Mouse (Mus musculus): ENCODE results near the gene Gpr26.

Gpr26 gene

GRCm38 (mm10) chr7:131966023-131966915 lies at the start of gene Gpr26:
Gene Gpr26 (plus strand): TSS chr7:131966460.
- no peak for DNase-seq (ENCODE audit: low spot score)

GRCm38 (mm10) chr7:131917384-131917783 lies 48.9 kb upstream of the Gpr26 start:
- no peak for DNase-seq (ENCODE audit: low spot score)

- no peak for DNase-seq (ENCODE audit: low spot score)
Observed at GRCm38 (mm10) chr7:131927288-131928050, 38.8 kb upstream of the Gpr26 start.

GRCm38 (mm10) chr7:131937611-131938010 lies 28.6 kb upstream of the Gpr26 start:
- DNase-seq (ENCODE audit: low spot score) = no peak

GRCm38 (mm10) chr7:131951131-131951530 lies 15.1 kb upstream of the Gpr26 start:
- DNase-seq (ENCODE audit: low spot score) = no peak

- no peak for DNase-seq (ENCODE audit: low spot score)
Observed at GRCm38 (mm10) chr7:131953402-131953801, 12.9 kb upstream of the Gpr26 start.

- no peak for DNase-seq (ENCODE audit: low spot score)
Observed at GRCm38 (mm10) chr7:131958705-131959104, 7.6 kb upstream of the Gpr26 start.

GRCm38 (mm10) chr7:131960551-131960950 lies 5.7 kb upstream of the Gpr26 start:
- peak; percentile 15 for DNase-seq (ENCODE audit: low spot score)

GRCm38 (mm10) chr7:131966916-131967494 lies 745 bp downstream of the Gpr26 start:
- no peak for DNase-seq (ENCODE audit: low spot score)

- DNase-seq (ENCODE audit: low spot score) = no peak
Observed at GRCm38 (mm10) chr7:131970255-131970654, 4.0 kb downstream of the Gpr26 start.

- no peak for DNase-seq (ENCODE audit: low spot score)
Observed at GRCm38 (mm10) chr7:131975867-131976266, 9.6 kb downstream of the Gpr26 start.

GRCm38 (mm10) chr7:131978609-131979008 lies 12.3 kb downstream of the Gpr26 start:
- no peak for DNase-seq (ENCODE audit: low spot score)

- DNase-seq (ENCODE audit: low spot score) = no peak
Observed at GRCm38 (mm10) chr7:131989056-131989455, 22.8 kb downstream of the Gpr26 start.

GRCm38 (mm10) chr7:131992226-131992625 lies 26.0 kb downstream of the Gpr26 start:
- DNase-seq (ENCODE audit: low spot score) = no peak

- DNase-seq (ENCODE audit: low spot score) = no peak
Observed at GRCm38 (mm10) chr7:131992873-131993272, 26.6 kb downstream of the Gpr26 start.

GRCm38 (mm10) chr7:132005996-132006696 lies 39.9 kb downstream of the Gpr26 start:
- DNase-seq (ENCODE audit: low spot score) = no peak

- DNase-seq (ENCODE audit: low spot score) = no peak
Observed at GRCm38 (mm10) chr7:132009002-132009401, 42.7 kb downstream of the Gpr26 start.

GRCm38 (mm10) chr7:132012969-132013679 lies 46.9 kb downstream of the Gpr26 start:
- DNase-seq (ENCODE audit: low spot score) = no peak

- DNase-seq (ENCODE audit: low spot score) = no peak
Observed at GRCm38 (mm10) chr7:132013970-132014369, 47.7 kb downstream of the Gpr26 start.

GRCm38 (mm10) chr7:132015193-132015592 lies 48.9 kb downstream of the Gpr26 start:
- no peak for DNase-seq (ENCODE audit: low spot score)

GRCm38 (mm10) chr7:132015933-132016332 lies 49.7 kb downstream of the Gpr26 start:
- no peak for DNase-seq (ENCODE audit: low spot score)
